Mouse (Mus musculus): ENCODE data around the gene Ddi1. TPM values are rescaled to one million over a fixed set of nuclear protein-coding genes. Genes with fewer than 3 reads are reported as not detected.

Gene Ddi1
- polyA plus RNA-seq (2011; ENCODE audit: insufficient read depth, insufficient read length, low replicate concordance, missing spikeins) = not detected in 2 replicates

- no peak within 1 kb of the TSS for H3K4me3 ChIP-seq (replicated peaks; ENCODE audit: control insufficient read depth, low read depth, low read length)
- TF ChIP-seq POLR2A (IDR thresholded peaks at IDR 0.05; ENCODE audit: borderline replicate concordance, control insufficient read depth, low read depth, low read length) (no peak), CTCF (IDR thresholded peaks at IDR 0.05; ENCODE audit: control insufficient read depth, insufficient read depth, low read length) (no peak)
- no peak within 1 kb of the TSS for H3K27ac ChIP-seq (ENCODE audit: control insufficient read depth, insufficient read depth, low read depth, low read length, poor library complexity)
- H3K4me1 ChIP-seq (ENCODE audit: control insufficient read depth, insufficient read depth, low read length) = no peaks in the 10 kb centered on the region
- WGBS = 72% methylated on average over 1 of the region's 1 CpGs
Observed at GRCm38 (mm10) chr9:6269796-6270280, at the start of gene Ddi1. Ddi1 (minus strand) TSS chr9:6269846.

- no peaks in the 10 kb centered on the region for H3K4me1 ChIP-seq (ENCODE audit: control insufficient read depth, insufficient read depth, low read length)
- H3K4me3 ChIP-seq (replicated peaks; ENCODE audit: control insufficient read depth, low read depth, low read length) = no peak overlapping the region
- TF ChIP-seq CTCF (IDR thresholded peaks at IDR 0.05; ENCODE audit: control insufficient read depth, insufficient read depth, low read length) (no peak), POLR2A (IDR thresholded peaks at IDR 0.05; ENCODE audit: borderline replicate concordance, control insufficient read depth, low read depth, low read length) (no peak)
- no peak overlapping the region for H3K27ac ChIP-seq (ENCODE audit: control insufficient read depth, insufficient read depth, low read depth, low read length, poor library complexity)
- WGBS = 89% methylated on average over 1 of the region's 1 CpGs
Observed at GRCm38 (mm10) chr9:6317114-6317513, 47.5 kb upstream of the Ddi1 start.

- Histone ChIP-seq H3K4me1 (ENCODE audit: control insufficient read depth, insufficient read depth, low read length) (no peaks in the 10 kb centered on the region), H3K27ac (ENCODE audit: control insufficient read depth, insufficient read depth, low read depth, low read length, poor library complexity) (no peak overlapping the region), H3K4me3 (replicated peaks; ENCODE audit: control insufficient read depth, low read depth, low read length) (no peak overlapping the region)
- no peak for TF ChIP-seq POLR2A (IDR thresholded peaks at IDR 0.05; ENCODE audit: borderline replicate concordance, control insufficient read depth, low read depth, low read length)
- no peak for TF ChIP-seq CTCF (IDR thresholded peaks at IDR 0.05; ENCODE audit: control insufficient read depth, insufficient read depth, low read length)
- 59% methylated on average over 3 of the region's 3 CpGs for WGBS
Observed at GRCm38 (mm10) chr9:6305847-6306246, 36.2 kb upstream of the Ddi1 start.

- H3K27ac ChIP-seq (ENCODE audit: control insufficient read depth, insufficient read depth, low read depth, low read length, poor library complexity) = no peak overlapping the region
- H3K4me1 ChIP-seq (ENCODE audit: control insufficient read depth, insufficient read depth, low read length) = no peaks in the 10 kb centered on the region
- WGBS = 84% methylated on average over 3 of the region's 3 CpGs
- H3K4me3 ChIP-seq (replicated peaks; ENCODE audit: control insufficient read depth, low read depth, low read length) = no peak overlapping the region
- no peak for TF ChIP-seq CTCF (IDR thresholded peaks at IDR 0.05; ENCODE audit: control insufficient read depth, insufficient read depth, low read length)
- no peak for TF ChIP-seq POLR2A (IDR thresholded peaks at IDR 0.05; ENCODE audit: borderline replicate concordance, control insufficient read depth, low read depth, low read length)
Observed at GRCm38 (mm10) chr9:6304590-6304989, 34.9 kb upstream of the Ddi1 start.

DNA sequence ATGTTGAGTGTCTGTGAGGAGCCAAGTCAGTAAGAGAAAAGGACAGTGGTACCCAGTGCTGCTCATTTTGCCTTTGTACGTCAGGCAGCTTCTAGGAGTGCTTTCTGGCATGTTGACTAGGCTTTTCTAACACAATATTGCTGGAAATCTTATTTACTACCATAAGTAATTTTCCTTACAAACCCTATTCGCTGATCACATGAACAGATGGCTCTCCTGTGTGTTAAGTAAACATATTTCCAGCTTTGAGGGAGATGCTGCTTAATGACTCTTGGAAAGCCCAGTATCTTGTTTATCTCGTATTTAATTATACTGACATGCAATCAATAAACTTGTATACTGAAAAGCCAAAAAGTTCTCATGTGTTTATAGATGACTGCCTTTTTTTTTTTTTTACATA, 32.4 kb upstream of the Ddi1 start:
- Histone ChIP-seq H3K4me3 (replicated peaks; ENCODE audit: control insufficient read depth, low read depth, low read length) (no peak overlapping the region), H3K4me1 (ENCODE audit: control insufficient read depth, insufficient read depth, low read length) (no peaks in the 10 kb centered on the region), H3K27ac (ENCODE audit: control insufficient read depth, insufficient read depth, low read depth, low read length, poor library complexity) (no peak overlapping the region)
- WGBS = 67% methylated on average over 3 of the region's 3 CpGs
- TF ChIP-seq POLR2A (IDR thresholded peaks at IDR 0.05; ENCODE audit: borderline replicate concordance, control insufficient read depth, low read depth, low read length) = no peak
- no peak for TF ChIP-seq CTCF (IDR thresholded peaks at IDR 0.05; ENCODE audit: control insufficient read depth, insufficient read depth, low read length)

- no peak overlapping the region for H3K27ac ChIP-seq (ENCODE audit: control insufficient read depth, insufficient read depth, low read depth, low read length, poor library complexity)
- no peak overlapping the region for H3K4me3 ChIP-seq (replicated peaks; ENCODE audit: control insufficient read depth, low read depth, low read length)
- no peaks in the 10 kb centered on the region for H3K4me1 ChIP-seq (ENCODE audit: control insufficient read depth, insufficient read depth, low read length)
- 76% methylated on average over 2 of the region's 2 CpGs for WGBS
- no peak for TF ChIP-seq CTCF (IDR thresholded peaks at IDR 0.05; ENCODE audit: control insufficient read depth, insufficient read depth, low read length)
- TF ChIP-seq POLR2A (IDR thresholded peaks at IDR 0.05; ENCODE audit: borderline replicate concordance, control insufficient read depth, low read depth, low read length) = no peak
Observed at GRCm38 (mm10) chr9:6298547-6298946, 28.9 kb upstream of the Ddi1 start.

DNA sequence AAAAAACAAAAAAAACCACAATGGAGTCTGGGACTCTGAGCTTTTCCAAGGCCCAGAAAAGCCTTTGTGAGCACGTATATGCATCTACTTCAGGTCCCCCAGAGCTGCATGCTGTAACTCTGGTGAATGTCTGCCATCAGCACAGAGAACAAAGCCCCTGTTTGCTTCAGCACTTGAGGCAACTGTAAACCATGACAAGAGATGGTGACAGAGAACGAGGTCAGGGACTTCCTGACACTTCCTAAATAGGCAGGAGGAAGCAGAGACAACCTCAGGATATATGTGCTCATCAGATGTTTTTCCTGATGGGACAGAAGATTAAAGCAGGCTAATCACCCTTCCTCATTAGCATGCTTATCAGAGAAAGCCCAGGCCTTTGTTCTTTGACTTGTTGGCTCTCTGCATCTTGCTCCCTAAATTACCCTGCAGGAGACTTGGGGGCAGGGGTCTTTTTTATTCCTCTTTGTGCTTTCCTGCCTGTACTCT, 19.6 kb upstream of the Ddi1 start:
- Histone ChIP-seq H3K4me1 (ENCODE audit: control insufficient read depth, insufficient read depth, low read length) (no peaks in the 10 kb centered on the region), H3K27ac (ENCODE audit: control insufficient read depth, insufficient read depth, low read depth, low read length, poor library complexity) (no peak overlapping the region), H3K4me3 (replicated peaks; ENCODE audit: control insufficient read depth, low read depth, low read length) (no peak overlapping the region)
- no peak for TF ChIP-seq POLR2A (IDR thresholded peaks at IDR 0.05; ENCODE audit: borderline replicate concordance, control insufficient read depth, low read depth, low read length)
- TF ChIP-seq CTCF (IDR thresholded peaks at IDR 0.05; ENCODE audit: control insufficient read depth, insufficient read depth, low read length) = no peak
- 38% methylated on average over 2 of the region's 2 CpGs for WGBS

DNA sequence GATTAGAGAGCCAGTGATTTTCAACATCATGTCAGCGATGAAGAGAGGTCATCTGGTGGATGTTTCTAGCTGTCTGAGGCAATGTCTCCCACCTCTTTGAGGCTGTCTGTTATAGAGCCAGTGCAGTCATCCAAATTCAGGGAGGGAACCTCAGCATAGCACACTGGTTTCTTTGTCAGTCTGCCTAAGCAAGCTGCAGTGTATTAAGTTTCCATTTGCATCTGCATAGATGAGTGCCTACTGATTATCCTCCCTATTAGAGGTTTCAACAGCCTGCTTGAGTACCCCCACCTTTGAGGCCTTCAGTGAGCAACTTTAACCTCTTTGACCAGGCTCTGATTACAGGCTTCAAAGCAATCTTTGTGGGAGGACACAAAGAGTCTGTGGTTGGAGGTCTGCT, 17.1 kb upstream of the Ddi1 start:
- no peak overlapping the region for H3K4me3 ChIP-seq (replicated peaks; ENCODE audit: control insufficient read depth, low read depth, low read length)
- H3K27ac ChIP-seq (ENCODE audit: control insufficient read depth, insufficient read depth, low read depth, low read length, poor library complexity) = no peak overlapping the region
- no peaks in the 10 kb centered on the region for H3K4me1 ChIP-seq (ENCODE audit: control insufficient read depth, insufficient read depth, low read length)
- TF ChIP-seq POLR2A (IDR thresholded peaks at IDR 0.05; ENCODE audit: borderline replicate concordance, control insufficient read depth, low read depth, low read length) (no peak), CTCF (IDR thresholded peaks at IDR 0.05; ENCODE audit: control insufficient read depth, insufficient read depth, low read length) (no peak)
- WGBS = 75% methylated on average over 1 of the region's 1 CpGs

- Histone ChIP-seq H3K4me3 (replicated peaks; ENCODE audit: control insufficient read depth, low read depth, low read length) (no peak overlapping the region), H3K27ac (ENCODE audit: control insufficient read depth, insufficient read depth, low read depth, low read length, poor library complexity) (no peak overlapping the region), H3K4me1 (ENCODE audit: control insufficient read depth, insufficient read depth, low read length) (no peaks in the 10 kb centered on the region)
- TF ChIP-seq POLR2A (IDR thresholded peaks at IDR 0.05; ENCODE audit: borderline replicate concordance, control insufficient read depth, low read depth, low read length) = no peak
- no peak for TF ChIP-seq CTCF (IDR thresholded peaks at IDR 0.05; ENCODE audit: control insufficient read depth, insufficient read depth, low read length)
Observed at GRCm38 (mm10) chr9:6277526-6277925, 7.9 kb upstream of the Ddi1 start.
